ENCODE assay signal across 19 mouse cellular contexts in genomic region chr14:52005616-52006015, GRCm38 (mm10). TPM values are rescaled to one million over a fixed set of nuclear protein-coding genes. Genes with fewer than 3 reads are reported as not detected.
DNase-seq lines count a peak whose midpoint lies in the region; ATAC-seq lines count a peak whose summit lies in the region.
"Had no signal": no experiment of that assay in that cellular context is flagged by ENCODE, and none has a peak within 500 bp of the region (broad histone marks: within the 10 kb centered on the region; RNA-seq: fewer than 3 reads in every experiment).

No protein-coding gene starts in this region.

- H3K9me3 ChIP-seq in heart, embryonic 10.5 days, result no peaks in the 10 kb centered on the region
- H3K9me3 ChIP-seq in hindbrain, embryonic 15.5 days, result no peaks in the 10 kb centered on the region
- H3K9me3 ChIP-seq in hindbrain, embryonic 11.5 days (ENCODE audit: control insufficient read depth, low read length), result no peaks in the 10 kb centered on the region
- no peaks in the 10 kb centered on the region for H3K9me3 ChIP-seq in forebrain, embryonic 15.5 days
- no peaks in the 10 kb centered on the region for H3K9me3 ChIP-seq in midbrain, embryonic 15.5 days
- H3K9me3 ChIP-seq: limb, embryonic 12.5 days had no signal

- peak overlapping the region; percentile 23 for H3K4me3 ChIP-seq in heart, embryonic 10.5 days
- H3K4me3 ChIP-seq in hindbrain, embryonic 15.5 days, result no peak overlapping the region
- H3K4me3 ChIP-seq in hindbrain, embryonic 11.5 days (ENCODE audit: low read depth, low read length), result no peak overlapping the region
- no peak overlapping the region for H3K4me3 ChIP-seq in forebrain, embryonic 15.5 days
- no peak overlapping the region for H3K4me3 ChIP-seq in midbrain, embryonic 15.5 days
- H3K4me3 ChIP-seq: layer of hippocampus, adult 2 months; left cerebral cortex, adult 2 months; limb, embryonic 12.5 days had no signal

- peaks cover 83% of the 10 kb centered on the region for H3K36me3 ChIP-seq in heart, embryonic 10.5 days
- H3K36me3 ChIP-seq in hindbrain, embryonic 15.5 days, result peaks cover 49% of the 10 kb centered on the region
- H3K36me3 ChIP-seq in hindbrain, embryonic 11.5 days (ENCODE audit: control insufficient read depth, insufficient read depth, low read length), result peaks cover 18% of the 10 kb centered on the region
- peaks cover 50% of the 10 kb centered on the region for H3K36me3 ChIP-seq in forebrain, embryonic 15.5 days
- H3K36me3 ChIP-seq in midbrain, embryonic 15.5 days (replicated peaks), result peaks cover 26% of the 10 kb centered on the region; the same call in 1 of the 2 replicates

- no peaks in the 10 kb centered on the region for H3K27me3 ChIP-seq in heart, embryonic 10.5 days (ENCODE audit: insufficient read depth, poor library complexity, severe bottlenecking)
- H3K27me3 ChIP-seq in hindbrain, embryonic 15.5 days, result no peaks in the 10 kb centered on the region
- no peaks in the 10 kb centered on the region for H3K27me3 ChIP-seq in hindbrain, embryonic 11.5 days (ENCODE audit: control insufficient read depth, insufficient read depth, low read length)
- H3K27me3 ChIP-seq in forebrain, embryonic 15.5 days, result no peaks in the 10 kb centered on the region
- H3K27me3 ChIP-seq in midbrain, embryonic 15.5 days (replicated peaks), result no peaks in the 10 kb centered on the region
- H3K27me3 ChIP-seq: limb, embryonic 12.5 days had no signal

- peaks cover 63% of the 10 kb centered on the region for H3K4me1 ChIP-seq in heart, embryonic 10.5 days
- peaks cover 56% of the 10 kb centered on the region for H3K4me1 ChIP-seq in hindbrain, embryonic 15.5 days (replicated peaks)
- H3K4me1 ChIP-seq in hindbrain, embryonic 11.5 days (replicated peaks; ENCODE audit: control insufficient read depth, insufficient read depth, low read length), result peaks cover 31% of the 10 kb centered on the region
- H3K4me1 ChIP-seq in forebrain, embryonic 15.5 days, result peaks cover 58% of the 10 kb centered on the region
- H3K4me1 ChIP-seq in midbrain, embryonic 15.5 days, result peaks cover 66% of the 10 kb centered on the region

- peak overlapping the region; percentile 69; the same call in 1 of the 2 replicates for H3K27ac ChIP-seq in heart, embryonic 10.5 days
- H3K27ac ChIP-seq in hindbrain, embryonic 15.5 days (replicated peaks), result peak overlapping the region; percentile 13
- no peak overlapping the region for H3K27ac ChIP-seq in hindbrain, embryonic 11.5 days (ENCODE audit: low read depth, low read length)
- H3K27ac ChIP-seq in forebrain, embryonic 15.5 days (replicated peaks), result peak overlapping the region; percentile 82; the same call in 1 of the 2 replicates
- peak overlapping the region; percentile 92 for H3K27ac ChIP-seq in midbrain, embryonic 15.5 days
- H3K27ac ChIP-seq: left cerebral cortex, adult 2 months; limb, embryonic 12.5 days; macrophage had no signal

- no peak overlapping the region for H3K4me2 ChIP-seq in hindbrain, embryonic 15.5 days
- no peak overlapping the region for H3K4me2 ChIP-seq in hindbrain, embryonic 11.5 days (replicated peaks; ENCODE audit: low read depth, low read length)
- no peak overlapping the region for H3K4me2 ChIP-seq in forebrain, embryonic 15.5 days (replicated peaks)
- H3K4me2 ChIP-seq in midbrain, embryonic 15.5 days, result no peak overlapping the region
- H3K4me2 ChIP-seq: limb, embryonic 12.5 days had no signal

- WGBS in heart, embryonic 10.5 days, result 58% methylated on average over 6 of the region's 6 CpGs
- 84% methylated on average over 6 of the region's 6 CpGs for WGBS in hindbrain, embryonic 15.5 days
- WGBS in hindbrain, embryonic 11.5 days, result 84% methylated on average over 6 of the region's 6 CpGs
- 67% methylated on average over 6 of the region's 6 CpGs for WGBS in forebrain, embryonic 15.5 days
- 75% methylated on average over 6 of the region's 6 CpGs for WGBS in midbrain, embryonic 15.5 days

- no peak overlapping the region for H3K9ac ChIP-seq in hindbrain, embryonic 15.5 days
- no peak overlapping the region for H3K9ac ChIP-seq in hindbrain, embryonic 11.5 days (ENCODE audit: low read depth, low read length)
- no peak overlapping the region for H3K9ac ChIP-seq in forebrain, embryonic 15.5 days (replicated peaks)
- H3K9ac ChIP-seq in midbrain, embryonic 15.5 days, result no peak overlapping the region

- no peak for DNase-seq in heart, embryonic 10.5 days (ENCODE audit: low spot score)
- DNase-seq in heart, adult 18-20 months, result no peak
- DNase-seq in hindbrain, embryonic 11.5 days (ENCODE audit: low spot score), result no peak
- DNase-seq in layer of hippocampus, adult 8-10 months (ENCODE audit: low spot score in 2 of 2), result no peak
- DNase-seq in right cerebral cortex, adult 2 months (ENCODE audit: low spot score in 2 of 2), result no peak
- DNase-seq: adrenal gland, postnatal 25 days; embryo, embryonic 11 days; gastrocnemius, postnatal 25 days; lung, adult 18-20 months had no signal

- no peak for ATAC-seq in hindbrain, embryonic 15.5 days (ENCODE audit: low FRiP score, low read depth)
- ATAC-seq in hindbrain, embryonic 11.5 days (ENCODE audit: low FRiP score), result no peak
- ATAC-seq in forebrain, embryonic 15.5 days (replicated peaks), result no peak
- ATAC-seq in midbrain, embryonic 15.5 days (replicated peaks), result no peak

RNA-seq across cellular contexts. Expression of gene Tmem253, which starts 9.8 kb away (rescaled TPM):
- polyA plus RNA-seq in heart, embryonic 10.5 days (2016; fragmentation: Nextera tagmentation; extraction: Ambion mirVana), result 0.27 and 0.57 TPM in 2 replicates
- 1 to 10 TPM; 2.9 to 3.2 TPM for total RNA-seq in heart, adult 18-20 months (2021)
- 0.17 and 1.1 TPM in 2 replicates for polyA plus RNA-seq in hindbrain, embryonic 15.5 days (2015; fragmentation: Nextera tagmentation; extraction: Ambion mirVana)
- 0.50 and 1.6 TPM in 2 replicates for polyA plus RNA-seq in hindbrain, embryonic 11.5 days (2014; fragmentation: Nextera tagmentation; extraction: Ambion mirVana)
- 0.28 and 0.64 TPM in 2 replicates for polyA plus RNA-seq in forebrain, embryonic 15.5 days (2015; fragmentation: Nextera tagmentation; extraction: Ambion mirVana)
- 0.50 and 0.78 TPM in 2 replicates for polyA plus RNA-seq in midbrain, embryonic 15.5 days (2015; fragmentation: Nextera tagmentation; extraction: Ambion mirVana)
- total RNA-seq in layer of hippocampus, adult 8-10 months (2022), result 1 to 10 TPM in 2 of 4 experiments, under 1 TPM in 2; 0.74 to 1.7 (median 0.91) TPM

RNA-seq across cellular contexts. Expression of gene Zfp219, which starts 14.9 kb away (rescaled TPM):
- 21.5 and 31.1 TPM in 2 replicates for polyA plus RNA-seq in heart, embryonic 10.5 days (2016; fragmentation: Nextera tagmentation; extraction: Ambion mirVana)
- 10 to 100 TPM; 22.3 to 23.4 TPM for total RNA-seq in heart, adult 18-20 months (2021)
- polyA plus RNA-seq in hindbrain, embryonic 15.5 days (2015; fragmentation: Nextera tagmentation; extraction: Ambion mirVana), result 38.2 and 40.5 TPM in 2 replicates
- polyA plus RNA-seq in hindbrain, embryonic 11.5 days (2014; fragmentation: Nextera tagmentation; extraction: Ambion mirVana), result 55.3 and 67.1 TPM in 2 replicates
- polyA plus RNA-seq in forebrain, embryonic 15.5 days (2015; fragmentation: Nextera tagmentation; extraction: Ambion mirVana), result 43.3 and 48.9 TPM in 2 replicates
- 45.9 and 54.5 TPM in 2 replicates for polyA plus RNA-seq in midbrain, embryonic 15.5 days (2015; fragmentation: Nextera tagmentation; extraction: Ambion mirVana)
- total RNA-seq in layer of hippocampus, adult 8-10 months (2022), result 10 to 100 TPM; 45.7 to 46.6 (median 45.8) TPM

RNA-seq across cellular contexts. Expression of gene Arhgef40, which starts 21.1 kb away (rescaled TPM):
- 72.3 and 86.4 TPM in 2 replicates for polyA plus RNA-seq in heart, embryonic 10.5 days (2016; fragmentation: Nextera tagmentation; extraction: Ambion mirVana)
- 10 to 100 TPM; 24.1 to 25.2 TPM for total RNA-seq in heart, adult 18-20 months (2021)
- 85.2 and 87.6 TPM in 2 replicates for polyA plus RNA-seq in hindbrain, embryonic 15.5 days (2015; fragmentation: Nextera tagmentation; extraction: Ambion mirVana)
- polyA plus RNA-seq in hindbrain, embryonic 11.5 days (2014; fragmentation: Nextera tagmentation; extraction: Ambion mirVana), result 58.5 and 58.8 TPM in 2 replicates
- 65.7 and 69.8 TPM in 2 replicates for polyA plus RNA-seq in forebrain, embryonic 15.5 days (2015; fragmentation: Nextera tagmentation; extraction: Ambion mirVana)
- 89.2 and 90.9 TPM in 2 replicates for polyA plus RNA-seq in midbrain, embryonic 15.5 days (2015; fragmentation: Nextera tagmentation; extraction: Ambion mirVana)
- total RNA-seq in layer of hippocampus, adult 8-10 months (2022), result 10 to 100 TPM; 30.3 to 40.9 (median 34.5) TPM

RNA-seq across cellular contexts. Expression of gene Olfr221, which starts 36.6 kb away (rescaled TPM):
- not detected in 2 replicates for polyA plus RNA-seq in heart, embryonic 10.5 days (2016; fragmentation: Nextera tagmentation; extraction: Ambion mirVana)
- not detected for total RNA-seq in heart, adult 18-20 months (2021)
- 0.05 TPM in 1 of 2 replicates, not detected in the other for polyA plus RNA-seq in hindbrain, embryonic 15.5 days (2015; fragmentation: Nextera tagmentation; extraction: Ambion mirVana)
- polyA plus RNA-seq in hindbrain, embryonic 11.5 days (2014; fragmentation: Nextera tagmentation; extraction: Ambion mirVana), result not detected in 2 replicates
- polyA plus RNA-seq in forebrain, embryonic 15.5 days (2015; fragmentation: Nextera tagmentation; extraction: Ambion mirVana), result not detected in 2 replicates
- not detected in 2 replicates for polyA plus RNA-seq in midbrain, embryonic 15.5 days (2015; fragmentation: Nextera tagmentation; extraction: Ambion mirVana)
- total RNA-seq in layer of hippocampus, adult 8-10 months (2022), result not detected
- total RNA-seq: adrenal gland, postnatal 25 days; gastrocnemius, postnatal 25 days; layer of hippocampus, adult 2 months; left cerebral cortex, adult 2 months had no signal
- polyA plus RNA-seq: kidney, embryonic 14.5 days; limb, embryonic 12.5 days; macrophage; neural tube, embryonic 14.5 days; thymus, postnatal 0 days had no signal
